Mouse (Mus musculus) myocyte (in vitro differentiated cells): Measurements from ENCODE around the gene Ttyh2. TPM values are rescaled to one million over a fixed set of nuclear protein-coding genes. Genes with fewer than 3 reads are reported as not detected.
A peak's percentile ranks its signal among the peaks of the same experiment; 100 is the strongest.
"Not testable (repeated sequence)": the region's sequence is repeated elsewhere in the genome, so short reads cannot be mapped to it uniquely, and the experiment has no call there.

Experiments used
- H3K27me3 ChIP-seq: one replicate; pipeline ENCODE4 v1.6.1; 2011; ENCODE audit not compliant: control insufficient read depth, insufficient read depth, insufficient read length
- H3K36me3 ChIP-seq: one replicate; pipeline ENCODE4 v1.6.1; 2011; ENCODE audit not compliant: control insufficient read depth, insufficient read depth
- H3K4me2 ChIP-seq: one replicate; pipeline ENCODE4 v1.6.1; 2011; ENCODE audit warnings: low read depth, control low read depth
- H3K4me3 ChIP-seq: one replicate; pipeline ENCODE4 v1.5.1; 2011; ENCODE audit warnings: mild to moderate bottlenecking, control low read depth, moderate library complexity
- H3K79me2 ChIP-seq: one replicate; pipeline ENCODE4 v1.6.1; 2011; ENCODE audit not compliant: control insufficient read depth, insufficient read depth
- H3ac ChIP-seq: one replicate; pipeline ENCODE4 v1.6.1; 2011; ENCODE audit not compliant: control insufficient read depth, insufficient read length
- CEBPB ChIP-seq: IDR thresholded peaks from 2 replicates; pipeline ENCODE4 v1.6.1; 2011; ENCODE audit warnings: mild to moderate bottlenecking, moderate library complexity; ENCODE audit not compliant: poor library complexity, insufficient read depth, severe bottlenecking
- E2F4 ChIP-seq: IDR thresholded peaks from one replicate; pipeline ENCODE4 v1.6.1; 2011; ENCODE audit warnings: mild to moderate bottlenecking, control low read depth, moderate library complexity; ENCODE audit not compliant: insufficient read depth
- MAX ChIP-seq: IDR thresholded peaks from one replicate; pipeline ENCODE4 v1.6.1; 2011; ENCODE audit warnings: low read depth, mild to moderate bottlenecking, control low read depth
- MYOD1 ChIP-seq, 3 experiments: IDR thresholded peaks; one replicate each; pipeline ENCODE4 v1.6.1; 2011; ENCODE audit warnings: control low read depth in 2 of 3, low read depth in 2 of 3, mild to moderate bottlenecking in 2 of 3, moderate library complexity in 1 of 3; ENCODE audit not compliant: insufficient read length in 2 of 3, control insufficient read depth in 1 of 3
- MYOG ChIP-seq, 3 experiments: IDR thresholded peaks; one replicate each; pipeline ENCODE4 v1.6.1; 2011; ENCODE audit warnings: control low read depth in 2 of 3, low read depth in 2 of 3, mild to moderate bottlenecking in 2 of 3; ENCODE audit not compliant: insufficient read length in 2 of 3, control insufficient read depth in 1 of 3, insufficient read depth in 1 of 3
- POLR2A ChIP-seq: IDR thresholded peaks from one replicate; pipeline ENCODE4 v1.6.1; 2011; ENCODE audit warnings: low read depth, mild to moderate bottlenecking, control low read depth, moderate library complexity; ENCODE audit not compliant: insufficient read length
- POLR2AphosphoS2 ChIP-seq: IDR thresholded peaks from one replicate; pipeline ENCODE4 v1.6.1; 2011; ENCODE audit warnings: low read depth, control low read depth; ENCODE audit not compliant: insufficient read length
- REST ChIP-seq: IDR thresholded peaks from one replicate; pipeline ENCODE4 v1.6.1; 2011; ENCODE audit warnings: mild to moderate bottlenecking, control low read depth, moderate library complexity; ENCODE audit not compliant: insufficient read depth, insufficient read length
- SRF ChIP-seq: IDR thresholded peaks from one replicate; pipeline ENCODE4 v1.6.1; 2011; ENCODE audit warnings: low read depth; ENCODE audit not compliant: control insufficient read depth, insufficient read length
- TCF12 ChIP-seq: IDR thresholded peaks from one replicate; pipeline ENCODE4 v1.6.1; 2011; ENCODE audit warnings: mild to moderate bottlenecking, control low read depth; ENCODE audit not compliant: poor library complexity, insufficient read depth, severe bottlenecking
- TCF3 ChIP-seq: IDR thresholded peaks from one replicate; pipeline ENCODE4 v1.6.1; 2011; ENCODE audit warnings: low read depth, control low read depth; ENCODE audit not compliant: insufficient read length
- USF1 ChIP-seq: IDR thresholded peaks from one replicate; pipeline ENCODE4 v1.6.1; 2011; ENCODE audit warnings: low read depth, mild to moderate bottlenecking, control low read depth, moderate library complexity
- polyA plus RNA-seq: library from polyadenylated mRNA; unstranded; fragments of >200 nt; fragmentation: generic; extraction: Trizol; gene quantifications from one replicate; pipeline ENCODE4 v1.2.1, GENCODE M21; 2012; ENCODE audit warnings: missing spikeins

Ttyh2 gene
- polyA plus RNA-seq, 1 experiment: 40.6 TPM

DNA sequence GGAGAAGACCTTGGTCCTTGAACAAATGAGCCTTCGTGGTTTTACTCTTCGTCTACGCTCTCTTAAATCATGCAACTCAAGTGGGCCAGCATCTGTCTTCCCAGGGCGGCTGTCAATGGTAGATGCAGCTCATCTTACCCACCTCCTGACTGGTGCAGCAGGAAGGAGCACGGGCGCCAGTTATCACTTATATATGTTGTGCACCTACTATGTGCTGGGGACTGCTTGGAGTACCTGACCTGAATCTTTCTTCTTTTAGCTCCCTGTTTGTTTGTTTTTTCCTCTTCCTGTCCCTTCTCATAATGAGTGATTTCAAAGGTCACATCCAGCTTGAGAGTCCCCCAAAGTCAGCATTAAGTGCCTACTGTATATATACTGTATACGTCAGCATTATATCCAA is 11.1 kb upstream of the Ttyh2 start:
- Histone ChIP-seq H3K4me3 (no peak overlapping the region), H3K36me3 (no peaks in the 10 kb centered on the region), H3K79me2 (peaks cover 5% of the 10 kb centered on the region), H3K27me3 (peaks cover 15% of the 10 kb centered on the region), H3K4me2 (no peak overlapping the region), H3ac (no peak overlapping the region)
- TF ChIP-seq REST (no peak), TCF3 (no peak), USF1 (no peak), SRF (no peak)

GRCm38 (mm10) chr11:114665463-114665862 is 9.8 kb upstream of the Ttyh2 start:
- H3K4me2 ChIP-seq: no peak overlapping the region
- peaks cover 3% of the 10 kb centered on the region for H3K36me3 ChIP-seq
- TF ChIP-seq MYOG (IDR thresholded peaks at IDR 0.05; ENCODE audit: control insufficient read depth in 1 of 3, insufficient read depth in 1 of 3, insufficient read length in 2 of 3, low read depth in 2 of 3) (no peak), MYOD1 (IDR thresholded peaks at IDR 0.05; ENCODE audit: control insufficient read depth in 1 of 3, insufficient read length in 2 of 3, low read depth in 2 of 3) (no peak), POLR2A (no peak), TCF12 (no peak), REST (no peak), E2F4 (no peak), POLR2AphosphoS2 (no peak), CEBPB (no peak), SRF (no peak), MAX (no peak), USF1 (no peak), TCF3 (no peak)
- H3ac ChIP-seq: no peak overlapping the region
- H3K27me3 ChIP-seq: peaks cover 15% of the 10 kb centered on the region
- H3K79me2 ChIP-seq: peaks cover 18% of the 10 kb centered on the region
- no peak overlapping the region for H3K4me3 ChIP-seq

DNA sequence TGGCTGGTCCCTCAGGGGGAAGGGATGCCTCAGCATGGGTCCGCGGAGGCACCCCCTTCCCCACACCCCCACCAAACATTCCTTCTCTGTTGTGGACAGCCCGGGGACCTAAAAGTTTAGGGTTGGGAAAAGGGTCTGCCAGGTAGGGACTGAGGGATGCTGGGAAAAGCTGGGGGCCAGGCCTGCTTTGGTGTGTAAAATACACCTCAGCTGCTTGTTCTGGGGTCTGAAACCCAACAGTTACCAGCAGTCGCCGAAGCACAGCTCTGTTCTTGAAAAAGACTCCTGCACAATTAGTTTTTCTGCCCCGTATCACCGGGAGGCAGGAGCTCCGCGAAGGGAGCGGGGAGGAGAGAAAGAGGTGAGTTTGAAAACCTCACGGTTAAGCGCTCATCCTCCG is 8.4 kb upstream of the Ttyh2 start:
- peaks cover 31% of the 10 kb centered on the region for H3K79me2 ChIP-seq
- TF ChIP-seq SRF: no peak
- no peak for TF ChIP-seq USF1
- TF ChIP-seq TCF3: no peak
- TF ChIP-seq E2F4: no peak
- no peak for TF ChIP-seq POLR2A
- no peak for TF ChIP-seq TCF12
- no peak for TF ChIP-seq MYOG (IDR thresholded peaks at IDR 0.05; ENCODE audit: control insufficient read depth in 1 of 3, insufficient read depth in 1 of 3, insufficient read length in 2 of 3, low read depth in 2 of 3)
- TF ChIP-seq MYOD1 (IDR thresholded peaks at IDR 0.05; ENCODE audit: control insufficient read depth in 1 of 3, insufficient read length in 2 of 3, low read depth in 2 of 3): no peak
- TF ChIP-seq CEBPB: no peak
- H3K27me3 ChIP-seq: peaks cover 15% of the 10 kb centered on the region
- no peak overlapping the region for H3ac ChIP-seq
- no peak overlapping the region for H3K4me3 ChIP-seq
- H3K4me2 ChIP-seq: no peak overlapping the region
- H3K36me3 ChIP-seq: peaks cover 16% of the 10 kb centered on the region

DNA sequence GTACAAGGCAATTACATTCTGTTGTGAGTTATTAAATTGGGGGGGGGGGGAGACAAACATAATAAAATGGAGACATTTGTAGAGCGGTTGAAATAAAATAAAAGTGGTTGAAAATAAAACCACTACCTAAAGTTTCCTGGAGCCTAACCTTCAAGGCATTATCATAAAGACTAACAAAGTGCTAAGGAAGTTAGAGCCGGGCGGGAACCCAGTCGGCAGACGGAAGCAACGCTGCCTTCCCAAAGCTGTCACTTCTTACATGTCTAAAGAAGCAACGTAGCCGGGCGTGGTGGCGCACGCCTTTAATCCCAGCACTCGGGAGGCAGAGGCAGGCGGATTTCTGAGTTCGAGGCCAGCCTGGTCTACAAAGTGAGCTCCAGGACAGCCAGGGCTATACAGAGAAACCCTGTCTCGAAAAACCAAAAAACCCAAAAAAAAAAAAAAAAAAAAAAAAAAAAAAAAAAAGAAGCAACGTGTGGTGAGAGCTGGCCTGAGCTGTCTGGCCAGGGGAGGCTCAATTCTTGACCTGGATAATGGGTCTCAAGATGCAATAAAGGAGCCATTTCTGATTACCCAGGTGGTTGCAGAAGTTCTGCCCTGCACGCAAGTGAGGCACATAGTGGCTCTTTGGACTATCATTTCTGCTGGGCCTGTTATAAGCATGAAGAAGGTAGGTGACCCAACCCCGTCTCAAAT is 7.8 kb upstream of the Ttyh2 start:
- Histone ChIP-seq H3K4me3 (no peak overlapping the region), H3K79me2 (peaks cover 34% of the 10 kb centered on the region), H3K36me3 (peaks cover 22% of the 10 kb centered on the region), H3K4me2 (no peak overlapping the region), H3ac (no peak overlapping the region), H3K27me3 (peaks cover 13% of the 10 kb centered on the region)
- no peak for TF ChIP-seq REST
- TF ChIP-seq MYOD1 (IDR thresholded peaks at IDR 0.05; ENCODE audit: control insufficient read depth in 1 of 3, insufficient read length in 2 of 3, low read depth in 2 of 3): no peak
- TF ChIP-seq TCF12: no peak

GRCm38 (mm10) chr11:114667932-114668285 is 7.3 kb upstream of the Ttyh2 start:
- not testable (repeated sequence) for H3K4me2 ChIP-seq, H3ac ChIP-seq, H3K4me3 ChIP-seq
- Histone ChIP-seq H3K79me2 (peaks cover 36% of the 10 kb centered on the region), H3K36me3 (peaks cover 25% of the 10 kb centered on the region), H3K27me3 (peaks cover 12% of the 10 kb centered on the region)

DNA sequence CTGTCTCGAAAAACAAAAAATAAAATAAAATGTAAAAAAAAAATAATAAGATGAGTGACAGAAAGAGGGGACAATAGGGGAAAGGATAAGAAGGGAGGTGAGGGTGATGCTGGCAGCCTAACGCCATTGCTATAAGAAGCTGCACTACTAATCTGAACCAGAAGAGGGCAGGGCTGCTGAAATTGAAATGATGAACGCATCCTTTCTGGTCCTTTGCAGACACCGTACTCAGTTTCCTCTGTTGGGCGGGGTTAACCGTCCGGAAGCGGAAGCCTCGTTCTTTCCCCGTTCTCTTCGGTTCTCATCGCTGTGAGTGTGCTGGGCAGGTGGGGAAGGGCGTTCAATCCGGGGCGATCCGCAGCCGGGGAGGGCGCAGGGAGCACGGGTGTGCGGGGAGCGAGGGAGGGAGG is 6.9 kb upstream of the Ttyh2 start, which contains the start of gene Rpl38:
TSS of gene Rpl38 (plus strand) at position 224 of the 410 bp plus-strand sequence.
- Histone ChIP-seq H3K4me2 (peak within 1 kb of the TSS; percentile 86), H3K36me3 (peaks cover 25% of the 10 kb centered on the region)
- TF ChIP-seq MAX (no peak), TCF3 (no peak), MYOG (IDR thresholded peaks at IDR 0.05; ENCODE audit: control insufficient read depth in 1 of 3, insufficient read depth in 1 of 3, insufficient read length in 2 of 3, low read depth in 2 of 3) (no peak), REST (no peak), CEBPB (no peak), MYOD1 (IDR thresholded peaks at IDR 0.05; ENCODE audit: control insufficient read depth in 1 of 3, insufficient read length in 2 of 3, low read depth in 2 of 3) (no peak), USF1 (no peak), POLR2AphosphoS2 (peak; percentile 94), POLR2A (peak; percentile 93), SRF (peak; percentile 17), TCF12 (no peak)

More for the DNA sequence above, 6.9 kb upstream of the Ttyh2 start, which contains the start of gene Rpl38:
- H3ac ChIP-seq: peak within 1 kb of the TSS; percentile 68
- peak within 1 kb of the TSS; percentile 90 for H3K4me3 ChIP-seq
- H3K79me2 ChIP-seq: peaks cover 40% of the 10 kb centered on the region
- H3K27me3 ChIP-seq: peaks cover 9% of the 10 kb centered on the region
